Mouse (Mus musculus): ENCODE measurements around the gene Zfp341.

- TF ChIP-seq CTCF (IDR thresholded peaks at IDR 0.05; ENCODE audit: low read depth, low read length) (no peak), GATA1 (IDR thresholded peaks at IDR 0.05; ENCODE audit: borderline replicate concordance, low read length) (no peak), GATA2 (IDR thresholded peaks at IDR 0.05; ENCODE audit: borderline replicate concordance, low read depth, low read length) (no peak)
Measured at GRCm38 (mm10) chr2:154641176-154641575, 28.1 kb downstream of the Zfp341 start.

Measured in G1E (cell line).